Mouse (Mus musculus) MEL (cell line): ENCODE measurements at regions not wholly inside any gene's neighbourhood (a gene's known extent, or its start where the extent isn't known, plus 50 kb on each side); places are given as distances from the start of the nearest gene placed in this dataset.

Source experiments
- DNase-seq: peaks from one replicate; pipeline ENCODE4 v3.0.0; 2011; ENCODE audit warnings: low read depth, low spot score
- H3K27ac ChIP-seq: 2 replicates; pipeline ENCODE4 v1.5.1; 2012; ENCODE audit warnings: low read depth, mild to moderate bottlenecking, control low read depth, low read length, moderate library complexity; ENCODE audit not compliant: control insufficient read depth
- H3K27me3 ChIP-seq, 2 experiments: fragments of 150-350 bp in 1 of 2; sonication (generic) in 1 of 2; 2 replicates each; pipeline ENCODE4 v1.6.1; 2012; ENCODE audit warnings: low read length in 2 of 2, mild to moderate bottlenecking in 2 of 2, improper control_type of control experiment in 1 of 2, moderate library complexity in 1 of 2; ENCODE audit not compliant: insufficient read depth in 2 of 2, control insufficient read depth in 1 of 2
- H3K36me3 ChIP-seq, 2 experiments: 2 replicates each; pipeline ENCODE4 v1.6.1; 2012 to 2014; ENCODE audit warnings: low read length in 2 of 2, improper control_type of control experiment in 1 of 2, inconsistent platforms in 1 of 2, mild to moderate bottlenecking in 1 of 2; ENCODE audit not compliant: insufficient read depth in 2 of 2, control insufficient read depth in 1 of 2
- H3K4me1 ChIP-seq, 2 experiments: fragments of 150-350 bp in 1 of 2; sonication (generic) in 1 of 2; 2 replicates each; pipeline ENCODE4 v1.6.1; 2012; ENCODE audit warnings: low read length in 2 of 2, improper control_type of control experiment in 1 of 2, mild to moderate bottlenecking in 1 of 2; ENCODE audit not compliant: insufficient read depth in 2 of 2, control insufficient read depth in 1 of 2
- H3K4me3 ChIP-seq, 2 experiments: fragments of 150-350 bp in 1 of 2; sonication (generic) in 1 of 2; 2 replicates each; pipeline ENCODE4 v1.5.1; 2012; ENCODE audit warnings: low read depth in 2 of 2, low read length in 2 of 2, mild to moderate bottlenecking in 2 of 2, moderate library complexity in 2 of 2, control low read depth in 1 of 2, improper control_type of control experiment in 1 of 2; ENCODE audit not compliant: control insufficient read depth in 1 of 2, insufficient read depth in 1 of 2
- H3K79me2 ChIP-seq: 2 replicates; pipeline ENCODE4 v1.6.1; 2012; ENCODE audit warnings: mild to moderate bottlenecking, low read length, moderate library complexity; ENCODE audit not compliant: control insufficient read depth, poor library complexity, insufficient read depth
- H3K9ac ChIP-seq: 2 replicates; pipeline ENCODE4 v1.6.1; 2012; ENCODE audit warnings: low read depth, mild to moderate bottlenecking, control low read depth, low read length, moderate library complexity; ENCODE audit not compliant: control insufficient read depth, poor library complexity, severe bottlenecking
- H3K9me3 ChIP-seq: fragments of 150-350 bp; sonication (generic); replicated peaks from 2 replicates; pipeline ENCODE4 v1.6.1; 2012; ENCODE audit warnings: mild to moderate bottlenecking, low read length, improper control_type of control experiment, moderate library complexity; ENCODE audit not compliant: insufficient read depth
- BHLHE40 ChIP-seq: IDR thresholded peaks from 2 replicates; pipeline ENCODE4 v1.6.1; 2012; ENCODE audit warnings: low read depth, mild to moderate bottlenecking, inconsistent platforms, low read length, improper control_type of control experiment, borderline replicate concordance
- CHD1 ChIP-seq: IDR thresholded peaks from 2 replicates; pipeline ENCODE4 v1.6.1; 2012; ENCODE audit warnings: low read depth, mild to moderate bottlenecking, inconsistent platforms, low read length, improper control_type of control experiment
- ELF1 ChIP-seq: IDR thresholded peaks from 2 replicates; pipeline ENCODE4 v1.6.1; 2014; ENCODE audit warnings: low read depth, mild to moderate bottlenecking, inconsistent platforms, low read length, improper control_type of control experiment, moderate library complexity
- EP300 ChIP-seq, 2 experiments: IDR thresholded peaks; 2 replicates each; pipeline ENCODE4 v1.6.1; 2011; ENCODE audit warnings: improper control_type of control experiment in 2 of 2, low read length in 2 of 2, low read depth in 1 of 2, mild to moderate bottlenecking in 1 of 2
- JUND ChIP-seq: IDR thresholded peaks from 2 replicates; pipeline ENCODE4 v1.6.1; 2011; ENCODE audit warnings: low read depth, mild to moderate bottlenecking, improper control_type of control experiment, low read length
- MXI1 ChIP-seq: IDR thresholded peaks from 2 replicates; pipeline ENCODE4 v1.6.1; 2011; ENCODE audit warnings: mild to moderate bottlenecking, low read depth, low read length, improper control_type of control experiment
- MYB ChIP-seq: IDR thresholded peaks from 2 replicates; pipeline ENCODE4 v1.6.1; 2011; ENCODE audit warnings: mild to moderate bottlenecking, low read depth, low read length, improper control_type of control experiment
- POLR2AphosphoS5 ChIP-seq: IDR thresholded peaks from 2 replicates; pipeline ENCODE4 v1.6.1; 2012; ENCODE audit warnings: low read depth, borderline replicate concordance, mild to moderate bottlenecking, inconsistent platforms, low read length, moderate library complexity, mixed read lengths
- RCOR1 ChIP-seq: IDR thresholded peaks from 2 replicates; pipeline ENCODE4 v1.6.1; 2012; ENCODE audit warnings: low read depth, mild to moderate bottlenecking, inconsistent platforms, low read length, improper control_type of control experiment
- SIN3A ChIP-seq: IDR thresholded peaks from 2 replicates; pipeline ENCODE4 v1.6.1; 2012; ENCODE audit warnings: low read length, improper control_type of control experiment, inconsistent platforms
- TBP ChIP-seq: IDR thresholded peaks from 2 replicates; pipeline ENCODE4 v1.8.0; 2011; ENCODE audit warnings: low read depth, low read length, improper control_type of control experiment
- TCF12 ChIP-seq: IDR thresholded peaks from 2 replicates; pipeline ENCODE4 v1.6.1; 2014; ENCODE audit warnings: low read depth, mild to moderate bottlenecking, inconsistent platforms, low read length, improper control_type of control experiment, moderate library complexity
- UBTF ChIP-seq: IDR thresholded peaks from 2 replicates; pipeline ENCODE4 v1.6.1; 2012; ENCODE audit warnings: low read depth, mild to moderate bottlenecking, inconsistent platforms, low read length, improper control_type of control experiment, moderate library complexity, borderline replicate concordance; ENCODE audit not compliant: insufficient read depth
- USF2 ChIP-seq, 2 experiments: IDR thresholded peaks; 2 replicates each; pipeline ENCODE4 v1.6.1; 2011 to 2012; ENCODE audit warnings: improper control_type of control experiment in 2 of 2, low read length in 2 of 2, borderline replicate concordance in 1 of 2, inconsistent platforms in 1 of 2, low read depth in 1 of 2, mild to moderate bottlenecking in 1 of 2; ENCODE audit not compliant: insufficient read depth in 1 of 2
- ZKSCAN1 ChIP-seq: IDR thresholded peaks from 2 replicates; pipeline ENCODE4 v1.6.1; 2012; ENCODE audit warnings: low read depth, mild to moderate bottlenecking, inconsistent platforms, low read length, improper control_type of control experiment, moderate library complexity
- ZMIZ1 ChIP-seq: IDR thresholded peaks from 2 replicates; pipeline ENCODE4 v1.6.1; 2012; ENCODE audit warnings: low read depth, mild to moderate bottlenecking, inconsistent platforms, low read length, improper control_type of control experiment, moderate library complexity

DNA sequence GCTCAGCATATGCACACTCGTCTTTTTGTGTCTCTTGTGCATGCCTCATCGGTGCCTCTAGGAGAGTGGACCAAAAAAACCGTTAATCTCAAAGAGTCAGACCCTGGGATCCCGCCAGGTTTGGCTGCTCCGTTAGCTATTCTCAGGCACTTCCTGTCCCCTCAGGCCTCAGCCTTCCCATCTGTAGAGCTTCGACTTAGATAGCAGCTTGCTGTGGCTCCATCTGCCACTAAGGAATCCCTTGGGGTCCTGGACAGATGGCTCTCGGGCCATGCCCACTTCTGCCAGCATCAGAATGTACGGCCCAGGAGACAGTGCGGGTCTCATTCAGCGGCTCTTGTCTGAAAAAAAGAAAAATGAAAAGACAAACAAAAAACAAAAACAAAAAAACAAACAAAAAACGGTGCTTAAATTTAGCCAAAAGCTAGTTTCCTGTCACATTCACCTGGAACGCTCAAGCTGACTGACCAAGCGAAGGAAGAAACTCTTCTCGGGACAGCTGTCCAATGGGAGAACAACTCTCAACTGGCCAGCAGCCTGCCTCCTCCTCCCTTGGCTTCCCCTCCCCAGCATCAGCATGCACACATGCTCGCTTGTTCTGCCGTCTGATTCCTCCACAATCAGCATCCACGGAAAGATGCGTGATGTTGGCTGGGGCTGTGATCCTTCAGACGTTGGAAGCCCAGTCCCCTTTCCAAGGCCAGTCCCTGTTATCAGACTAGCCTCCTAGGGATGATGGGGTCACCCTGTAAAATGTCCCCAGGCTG lies 343.6 kb upstream of the Fam19a5 start:
- Histone ChIP-seq H3K4me1 (no peaks in the 10 kb centered on the region), H3K4me3 (no peak overlapping the region), H3K27ac (no peak overlapping the region), H3K27me3 (no peaks in the 10 kb centered on the region), H3K79me2 (no peaks in the 10 kb centered on the region), H3K9ac (no peak overlapping the region), H3K9me3 (no peaks in the 10 kb centered on the region), H3K36me3 (no peaks in the 10 kb centered on the region)
- no peak for TF ChIP-seq USF2 (IDR thresholded peaks at IDR 0.05; ENCODE audit: borderline replicate concordance in 1 of 2, insufficient read depth in 1 of 2, low read depth in 1 of 2, low read length in 2 of 2)
- no peak for TF ChIP-seq ZKSCAN1
- TF ChIP-seq TCF12: no peak
- no peak for TF ChIP-seq POLR2AphosphoS5
- TF ChIP-seq EP300 (IDR thresholded peaks at IDR 0.05; ENCODE audit: low read depth in 1 of 2, low read length in 2 of 2): no peak
- no peak for DNase-seq

DNA sequence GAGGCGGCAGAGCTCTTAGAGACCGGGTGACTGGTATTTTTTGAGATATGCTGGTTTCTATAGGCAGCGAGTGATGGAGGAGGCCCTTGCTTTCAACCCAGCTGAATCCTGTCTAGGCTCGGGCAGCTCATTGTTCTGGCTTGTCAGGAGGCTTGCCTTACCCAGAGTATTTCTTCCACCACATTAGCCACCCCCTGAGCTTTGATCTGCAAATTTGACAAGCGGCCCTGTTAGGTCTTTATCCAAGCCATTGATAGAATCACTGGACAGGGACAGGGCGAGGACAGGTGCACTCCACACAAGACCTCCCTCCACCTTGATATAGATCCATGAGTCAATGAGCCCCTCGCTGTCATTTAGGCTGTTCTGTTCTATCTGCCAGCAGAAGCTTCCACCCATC lies 343.0 kb upstream of the Fam19a5 start:
- no peak overlapping the region for H3K27ac ChIP-seq
- no peak overlapping the region for H3K9ac ChIP-seq
- DNase-seq: no peak
- H3K79me2 ChIP-seq: no peaks in the 10 kb centered on the region
- H3K27me3 ChIP-seq: no peaks in the 10 kb centered on the region
- H3K36me3 ChIP-seq: no peaks in the 10 kb centered on the region
- H3K4me1 ChIP-seq: no peaks in the 10 kb centered on the region
- TF ChIP-seq ELF1: no peak
- no peak for TF ChIP-seq MXI1
- TF ChIP-seq TBP: no peak
- no peak for TF ChIP-seq MYB
- no peak for TF ChIP-seq RCOR1
- TF ChIP-seq CHD1: no peak
- TF ChIP-seq BHLHE40: no peak
- TF ChIP-seq USF2 (IDR thresholded peaks at IDR 0.05; ENCODE audit: borderline replicate concordance in 1 of 2, insufficient read depth in 1 of 2, low read depth in 1 of 2, low read length in 2 of 2): no peak
- no peak for TF ChIP-seq JUND
- TF ChIP-seq ZMIZ1: no peak
- TF ChIP-seq UBTF: no peak
- TF ChIP-seq EP300 (IDR thresholded peaks at IDR 0.05; ENCODE audit: low read depth in 1 of 2, low read length in 2 of 2): no peak
- TF ChIP-seq SIN3A: no peak
- H3K4me3 ChIP-seq: no peak overlapping the region
- no peaks in the 10 kb centered on the region for H3K9me3 ChIP-seq
